Mouse (Mus musculus) left cerebral cortex, adult 2 months (tissue): Measurements from ENCODE around the gene Prrc2a. TPM values are rescaled to one million over a fixed set of nuclear protein-coding genes. Genes with fewer than 3 reads are reported as not detected.

Source experiments
- DNase-seq, 2 experiments: peaks; one replicate each; pipeline ENCODE4 v3.0.0; 2021 to 2022; ENCODE audit warnings: low spot score in 2 of 2, mixed read lengths in 1 of 2; ENCODE audit errors: extremely low spot score in 1 of 2
- H3K27ac ChIP-seq: fragments of 200-600 bp; 2 replicates; pipeline ENCODE4 v1.8.1; 2022
- H3K4me3 ChIP-seq: fragments of 200-600 bp; 2 replicates; pipeline ENCODE4 v1.8.1; 2022
- CTCF ChIP-seq: fragments of 200-600 bp; IDR thresholded peaks from 2 replicates; pipeline ENCODE4 v1.8.1; 2022; ENCODE audit warnings: antibody characterized with exemption, mild to moderate bottlenecking, moderate library complexity
- intact Hi-C: fragments of 180-260 bp; cut with DNase I; formaldehyde crosslinking; loops from one replicate; pipeline ENCODE4 v1.15.1; 2025
- long read RNA-seq, 2 experiments: library from polyadenylated mRNA; stranded (forward); transcript quantifications; one replicate each; pipeline ENCODE4 v2.0.0; 2021; ENCODE audit warnings: borderline mapping rate in 2 of 2
- total RNA-seq, 2 experiments: library from RNA; stranded (reverse); gene quantifications; 2 replicates each; pipeline ENCODE4 v1.2.3; 2021

The Prrc2a gene
- total RNA-seq: 100 to 1,000 TPM; 285 to 321 TPM
- long read RNA-seq, experiment 1, partial matches to known transcripts: 10 of 20 reads
- long read RNA-seq, experiment 1, other reads (novel, unspliced or antisense): 10 of 20 reads
- long read RNA-seq, experiment 2, full-length matches to known transcripts: 1 of 13 reads
- long read RNA-seq, experiment 2, partial matches to known transcripts: 7 of 13 reads
- long read RNA-seq, experiment 2, other reads (novel, unspliced or antisense): 5 of 13 reads

DNA sequence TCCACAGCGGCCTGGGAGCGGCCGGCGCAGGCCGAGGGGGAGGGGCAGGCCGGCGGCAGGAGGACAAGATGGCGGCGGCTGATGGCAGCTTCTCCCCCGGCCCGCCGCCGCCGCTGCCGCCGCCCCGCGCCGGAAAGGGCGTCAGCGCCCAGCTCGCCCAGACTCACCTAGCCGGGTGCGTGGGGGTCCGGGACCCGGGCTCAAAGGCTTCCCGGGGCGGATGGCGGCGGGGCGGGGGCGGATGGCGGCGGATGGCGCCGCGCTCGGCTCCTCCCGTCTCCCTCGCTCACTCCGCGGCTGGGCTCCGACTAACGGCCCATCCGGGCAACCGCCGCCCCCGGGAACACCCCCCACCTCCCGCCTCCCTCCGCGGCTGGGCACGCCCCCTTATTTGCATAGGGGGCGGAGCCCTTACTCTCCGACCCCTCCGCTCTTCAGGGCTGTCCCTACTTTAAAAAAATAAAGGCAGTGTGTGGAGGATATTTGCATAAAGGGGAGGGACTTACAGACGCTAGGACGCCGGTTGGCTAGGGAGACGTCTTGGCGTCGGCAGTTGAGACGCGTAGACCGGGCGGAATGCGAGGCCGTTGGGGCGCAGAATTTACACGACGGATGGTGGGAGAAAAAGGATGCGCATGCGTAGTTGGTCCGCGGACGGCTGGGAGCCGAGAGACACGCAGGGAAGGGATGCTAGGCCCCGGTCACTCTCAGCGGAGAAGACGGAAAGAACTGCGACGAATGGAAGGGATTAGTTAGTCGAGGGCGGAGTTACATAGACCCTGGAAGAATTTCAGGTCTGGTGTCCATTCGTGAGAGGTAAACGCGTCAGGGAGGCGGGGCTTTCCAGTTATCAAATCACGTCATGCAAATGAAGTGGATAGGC is at the start of gene Prrc2a:
Gene Prrc2a, minus strand, starts transcription at position 330 of the 883 bp plus-strand sequence.
- no peak for TF ChIP-seq CTCF
- Histone ChIP-seq H3K27ac (peak within 1 kb of the TSS; percentile 96), H3K4me3 (peak within 1 kb of the TSS; percentile 87)
- peak; percentile 98 for DNase-seq
- intact Hi-C loops: loop anchor here (1.0 kb wide), 1 partner anchor 30 kb away; the partner anchor contains the start of gene Bag6

GRCm38 (mm10) chr17:35213071-35213470 is 48.4 kb upstream of the Prrc2a start:
- DNase-seq: no peak
- TF ChIP-seq CTCF: no peak
- intact Hi-C loops: no loop called here
- no peak overlapping the region for H3K27ac ChIP-seq
- H3K4me3 ChIP-seq: no peak overlapping the region

- no peak for DNase-seq
- H3K27ac ChIP-seq: no peak overlapping the region
- intact Hi-C loops: no loop called here
- no peak overlapping the region for H3K4me3 ChIP-seq
- no peak for TF ChIP-seq CTCF
Observed at GRCm38 (mm10) chr17:35210593-35210992, 45.9 kb upstream of the Prrc2a start.

GRCm38 (mm10) chr17:35209785-35210535 is 45.3 kb upstream of the Prrc2a start:
- TF ChIP-seq CTCF: no peak
- no peak for DNase-seq
- H3K4me3 ChIP-seq: no peak overlapping the region
- intact Hi-C loops: no loop called here
- H3K27ac ChIP-seq: no peak overlapping the region

GRCm38 (mm10) chr17:35205380-35205769 is 40.7 kb upstream of the Prrc2a start:
- no peak for DNase-seq
- no peak for TF ChIP-seq CTCF
- Histone ChIP-seq H3K4me3 (no peak overlapping the region), H3K27ac (no peak overlapping the region)
- intact Hi-C loops: no loop called here

- DNase-seq: no peak
- no peak for TF ChIP-seq CTCF
- intact Hi-C loops: no loop called here
Observed at GRCm38 (mm10) chr17:35204494-35205379, 40.0 kb upstream of the Prrc2a start, which contains the start of gene Lta. Gene Lta, minus strand, starts transcription at chr17:35205351.

GRCm38 (mm10) chr17:35202442-35202841 is 37.7 kb upstream of the Prrc2a start:
- Histone ChIP-seq H3K4me3 (no peak overlapping the region), H3K27ac (no peak overlapping the region)
- intact Hi-C loops: no loop called here
- TF ChIP-seq CTCF: no peak
- no peak for DNase-seq

More at GRCm38 (mm10) chr17:35204494-35205379, 40.0 kb upstream of the Prrc2a start, which contains the start of gene Lta:
- H3K4me3 ChIP-seq: no peak within 1 kb of the TSS
- no peak within 1 kb of the TSS for H3K27ac ChIP-seq

GRCm38 (mm10) chr17:35201787-35202186 is 37.1 kb upstream of the Prrc2a start, which contains the start of gene Tnf:
Gene Tnf, minus strand, starts transcription at chr17:35202007.
- Histone ChIP-seq H3K4me3 (no peak within 1 kb of the TSS), H3K27ac (no peak within 1 kb of the TSS)
- no peak for TF ChIP-seq CTCF
- no peak for DNase-seq
- intact Hi-C loops: no loop called here

DNA sequence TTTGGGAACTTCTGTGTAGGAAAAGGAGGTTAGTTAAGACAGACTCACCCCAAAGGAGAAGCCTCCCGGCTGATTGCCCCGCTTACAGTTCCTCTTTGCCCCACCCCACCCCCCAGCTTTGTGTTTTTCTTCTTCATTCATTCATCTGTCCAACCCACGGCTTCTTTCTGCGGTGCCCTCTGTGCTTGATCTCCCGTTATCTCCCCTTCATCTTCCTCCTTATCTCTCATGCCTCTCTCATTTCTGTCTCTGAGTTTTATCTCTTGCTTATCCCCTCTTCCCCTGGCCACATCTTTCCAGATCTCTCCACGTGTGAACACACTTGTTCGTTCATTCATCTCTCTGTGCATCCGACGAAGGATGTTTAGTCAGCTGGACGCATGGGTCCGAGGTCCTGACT is 36.4 kb upstream of the Prrc2a start:
- TF ChIP-seq CTCF: no peak
- DNase-seq: no peak
- Histone ChIP-seq H3K27ac (no peak overlapping the region), H3K4me3 (no peak overlapping the region)
- intact Hi-C loops: no loop called here

- TF ChIP-seq CTCF: no peak
- intact Hi-C loops: no loop called here
- no peak for DNase-seq
- Histone ChIP-seq H3K4me3 (no peak overlapping the region), H3K27ac (no peak overlapping the region)
Observed at GRCm38 (mm10) chr17:35200398-35200797, 35.7 kb upstream of the Prrc2a start.

DNA sequence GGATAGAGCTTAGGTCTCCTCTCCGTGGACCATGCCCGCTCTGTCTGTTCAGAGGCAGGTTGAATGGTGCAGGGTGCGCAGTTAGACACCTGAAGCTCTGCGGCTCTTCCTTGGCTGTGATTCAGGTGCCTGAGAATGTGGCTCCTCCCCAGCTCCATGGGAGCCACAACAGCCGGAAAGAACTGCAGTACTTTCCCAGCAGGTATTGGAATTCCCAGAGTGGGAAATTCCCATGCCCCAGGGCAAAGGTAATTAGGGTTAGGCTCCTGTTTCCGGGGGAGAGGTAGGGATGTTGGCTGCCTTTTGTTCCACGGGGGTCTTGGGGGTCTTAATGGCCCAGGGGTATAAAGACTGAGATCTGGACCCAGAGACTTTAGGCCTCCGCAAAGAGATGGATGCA is 34.2 kb upstream of the Prrc2a start:
- Histone ChIP-seq H3K27ac (no peak overlapping the region), H3K4me3 (no peak overlapping the region)
- no peak for DNase-seq
- intact Hi-C loops: no loop called here
- TF ChIP-seq CTCF: no peak
